Mouse (Mus musculus): ENCODE data around the gene Krt8. TPM values are rescaled to one million over a fixed set of nuclear protein-coding genes. Genes with fewer than 3 reads are reported as not detected.

Krt8 gene
- polyA plus RNA-seq, 1 experiment from 2014 or later, result 193 TPM

Other genes starting within 250 kb of the Krt8 start
- gene Krt72, start 218.0 kb downstream of the Krt8 start, polyA plus RNA-seq (2016; fragmentation: Nextera tagmentation; extraction: Ambion mirVana), result not detected in 2 replicates
- gene Krt73, start 202.1 kb downstream of the Krt8 start, polyA plus RNA-seq (2016; fragmentation: Nextera tagmentation; extraction: Ambion mirVana), result not detected in 2 replicates
- not detected in 2 replicates for gene Krt2, start 186.3 kb downstream of the Krt8 start, polyA plus RNA-seq (2016; fragmentation: Nextera tagmentation; extraction: Ambion mirVana)
- 0.30 and 1.0 TPM in 2 replicates for gene Krt1, start 153.7 kb downstream of the Krt8 start, polyA plus RNA-seq (2016; fragmentation: Nextera tagmentation; extraction: Ambion mirVana)
- gene Krt77, start 134.8 kb downstream of the Krt8 start, polyA plus RNA-seq (2016; fragmentation: Nextera tagmentation; extraction: Ambion mirVana), result 0.04 TPM in 1 of 2 replicates, not detected in the other
- gene Krt76, start 111.6 kb downstream of the Krt8 start, polyA plus RNA-seq (2016; fragmentation: Nextera tagmentation; extraction: Ambion mirVana), result not detected in 2 replicates
- 0.09 TPM in 1 of 2 replicates, not detected in the other for gene Krt4, start 79.7 kb downstream of the Krt8 start, polyA plus RNA-seq (2016; fragmentation: Nextera tagmentation; extraction: Ambion mirVana)
- gene Krt79, start 64.2 kb downstream of the Krt8 start, polyA plus RNA-seq (2016; fragmentation: Nextera tagmentation; extraction: Ambion mirVana), result 1.8 TPM in 2 replicates
- gene Krt78, start 50.2 kb downstream of the Krt8 start, polyA plus RNA-seq (2016; fragmentation: Nextera tagmentation; extraction: Ambion mirVana), result not detected in 2 replicates
- gene Krt18, start 23.7 kb upstream of the Krt8 start, polyA plus RNA-seq (2016; fragmentation: Nextera tagmentation; extraction: Ambion mirVana), result 78.5 and 184 TPM in 2 replicates
- gene Eif4b, start 69.3 kb upstream of the Krt8 start, polyA plus RNA-seq (2016; fragmentation: Nextera tagmentation; extraction: Ambion mirVana), result 85.5 and 99.6 TPM in 2 replicates
- 19.8 and 19.9 TPM in 2 replicates for gene Tns2, start 95.9 kb upstream of the Krt8 start, polyA plus RNA-seq (2016; fragmentation: Nextera tagmentation; extraction: Ambion mirVana)
- gene Spryd3, start 131.8 kb upstream of the Krt8 start, polyA plus RNA-seq (2016; fragmentation: Nextera tagmentation; extraction: Ambion mirVana), result 19.0 and 19.4 TPM in 2 replicates
- gene Igfbp6, start 139.9 kb upstream of the Krt8 start, polyA plus RNA-seq (2016; fragmentation: Nextera tagmentation; extraction: Ambion mirVana), result 0.64 and 0.67 TPM in 2 replicates
- gene Soat2, start 146.0 kb upstream of the Krt8 start, polyA plus RNA-seq (2016; fragmentation: Nextera tagmentation; extraction: Ambion mirVana), result 2.0 and 7.9 TPM in 2 replicates
- 35.7 and 50.1 TPM in 2 replicates for gene Zfp740, start 198.8 kb upstream of the Krt8 start, polyA plus RNA-seq (2016; fragmentation: Nextera tagmentation; extraction: Ambion mirVana)
- gene Csad, start 200.2 kb upstream of the Krt8 start, polyA plus RNA-seq (2016; fragmentation: Nextera tagmentation; extraction: Ambion mirVana), result 36.1 and 41.0 TPM in 2 replicates
- 0.22 and 1.5 TPM in 2 replicates for gene Itgb7, start 227.5 kb upstream of the Krt8 start, polyA plus RNA-seq (2016; fragmentation: Nextera tagmentation; extraction: Ambion mirVana)